Mouse (Mus musculus): ENCODE measurements at regions not wholly inside any gene's neighbourhood (a gene's known extent, or its start where the extent isn't known, plus 50 kb on each side); places are given as distances from the start of the nearest gene placed in this dataset.

- no peak for TF ChIP-seq CTCF (IDR thresholded peaks at IDR 0.05; ENCODE audit: borderline replicate concordance, insufficient read depth, low read length)
- no peak for TF ChIP-seq POLR2A (IDR thresholded peaks at IDR 0.05; ENCODE audit: low read depth, low read length)
These were observed 627.8 kb upstream of the Chordc1 start for GRCm38 (mm10) chr9:17664113-17664512.
